8 mouse cellular contexts compared by ENCODE assay signal in the genomic region with DNA sequence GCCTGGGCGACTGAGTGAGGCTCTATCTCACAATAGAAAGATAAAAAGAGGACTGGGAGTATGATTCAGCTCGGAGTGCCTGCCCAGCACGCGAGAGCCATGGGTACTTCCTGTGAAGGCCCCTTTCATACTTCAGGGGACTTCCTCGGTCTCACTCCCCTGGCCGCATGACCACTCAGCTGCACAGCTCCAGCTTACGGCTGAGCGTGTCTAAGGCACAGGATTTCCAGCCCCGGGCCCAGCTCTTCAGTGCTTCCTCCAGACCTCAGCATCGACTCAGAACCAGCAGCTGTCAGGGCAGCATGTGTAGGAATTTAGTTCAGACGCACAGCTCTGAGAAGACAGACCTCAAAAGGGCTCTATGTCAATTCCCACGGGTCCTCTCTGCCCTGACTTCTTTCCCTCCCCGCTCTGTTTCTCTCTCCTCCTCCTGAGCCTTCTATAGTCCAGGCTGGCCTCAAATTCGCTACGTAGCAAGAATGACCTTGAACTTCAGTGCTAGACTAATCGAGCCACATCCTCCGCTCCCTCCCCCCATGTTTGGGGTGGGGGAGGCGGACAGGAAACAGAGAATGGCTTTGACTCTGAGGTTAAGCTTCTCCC.
A peak's percentile ranks its signal among the peaks of the same experiment; 100 is the strongest.
DNase-seq lines count a peak whose midpoint lies in the region; ATAC-seq lines count a peak whose summit lies in the region.

No protein-coding gene starts in this region.

- peaks cover 20% of the 10 kb centered on the region for H3K4me1 ChIP-seq in midbrain, embryonic 10.5 days
- H3K4me1 ChIP-seq in midbrain, embryonic 11.5 days (ENCODE audit: control insufficient read depth, insufficient read depth, low read length): 0 out of 2 replicates have a peak, but pooled peaks cover 3% of the 10 kb centered on the region
- H3K4me1 ChIP-seq in midbrain, embryonic 12.5 days: peaks cover 12% of the 10 kb centered on the region

- H3K36me3 ChIP-seq in midbrain, embryonic 10.5 days: peaks cover 36% of the 10 kb centered on the region
- no peaks in the 10 kb centered on the region for H3K36me3 ChIP-seq in midbrain, embryonic 11.5 days (ENCODE audit: control insufficient read depth, insufficient read depth, low read length)
- peaks cover 16% of the 10 kb centered on the region; the same call in 1 of the 2 replicates for H3K36me3 ChIP-seq in midbrain, embryonic 12.5 days

- ATAC-seq in midbrain, embryonic 11.5 days (ENCODE audit: low FRiP score): no peak
- no peak for ATAC-seq in midbrain, embryonic 12.5 days (ENCODE audit: low FRiP score, low read depth)
- ATAC-seq in megakaryocyte-erythroid progenitor cell, adult 5-6 weeks (replicated peaks; ENCODE audit: low FRiP score, low TSS enrichment, poor library complexity, severe bottlenecking): no peak

- no peak overlapping the region for H3K9ac ChIP-seq in midbrain, embryonic 11.5 days (ENCODE audit: low read length)
- H3K9ac ChIP-seq in midbrain, embryonic 12.5 days (replicated peaks): no peak overlapping the region

- no peak overlapping the region for H3K4me3 ChIP-seq in midbrain, embryonic 10.5 days
- no peak overlapping the region for H3K4me3 ChIP-seq in midbrain, embryonic 11.5 days (ENCODE audit: low read depth, low read length)
- H3K4me3 ChIP-seq in midbrain, embryonic 12.5 days: no peak overlapping the region

- no peaks in the 10 kb centered on the region for H3K27me3 ChIP-seq in midbrain, embryonic 10.5 days (ENCODE audit: low read depth, poor library complexity, severe bottlenecking)
- H3K27me3 ChIP-seq in midbrain, embryonic 11.5 days (ENCODE audit: control insufficient read depth, insufficient read depth, low read length): no peaks in the 10 kb centered on the region
- H3K27me3 ChIP-seq in midbrain, embryonic 12.5 days: no peaks in the 10 kb centered on the region

- no peak overlapping the region for H3K4me2 ChIP-seq in midbrain, embryonic 11.5 days
- H3K4me2 ChIP-seq in midbrain, embryonic 12.5 days (replicated peaks): no peak overlapping the region

- no peaks in the 10 kb centered on the region for H3K9me3 ChIP-seq in midbrain, embryonic 10.5 days (replicated peaks)
- H3K9me3 ChIP-seq in midbrain, embryonic 11.5 days (ENCODE audit: control insufficient read depth, low read length): no peaks in the 10 kb centered on the region
- no peaks in the 10 kb centered on the region for H3K9me3 ChIP-seq in midbrain, embryonic 12.5 days

- 75% methylated on average over 18 of the region's 18 CpGs for WGBS in midbrain, embryonic 10.5 days
- WGBS in midbrain, embryonic 11.5 days: 69% methylated on average over 18 of the region's 18 CpGs
- WGBS in midbrain, embryonic 12.5 days: 67% methylated on average over 18 of the region's 18 CpGs

- no peak for DNase-seq in midbrain, embryonic 10.5 days (ENCODE audit: low spot score)
- DNase-seq in midbrain, embryonic 11.5 days (ENCODE audit: low spot score, missing footprints): no peak
- peak; percentile 52 to 66 for DNase-seq in adrenal gland, postnatal 36 days
- DNase-seq in kidney, adult 18-20 months: peak; percentile 25
- no peak for DNase-seq in layer of hippocampus, adult 18-20 months (ENCODE audit: low spot score in 2 of 2)
- no peak for DNase-seq in cerebellum, postnatal 14 days

- H3K27ac ChIP-seq in midbrain, embryonic 10.5 days (replicated peaks): peak overlapping the region; percentile 64; the same call in 1 of the 2 replicates
- H3K27ac ChIP-seq in midbrain, embryonic 11.5 days (ENCODE audit: low read depth, low read length): no peak overlapping the region
- peak overlapping the region; percentile 20 for H3K27ac ChIP-seq in midbrain, embryonic 12.5 days (replicated peaks)

Comparison
In these comparisons a context has a peak if more than half of its experiments do, and no peak if none do; other contexts are left out.
1. DNase-seq: peak in adrenal gland, postnatal 36 days (2 of 2) and kidney, adult 18-20 months (single experiment); none in midbrain, embryonic 10.5 days (single experiment), midbrain, embryonic 11.5 days (single experiment), layer of hippocampus, adult 18-20 months (0 of 2) and cerebellum, postnatal 14 days (0 of 2).